Mouse (Mus musculus) CH12.LX (cell line): ENCODE results near the gene Nmur1. TPM values are rescaled to one million over a fixed set of nuclear protein-coding genes. Genes with fewer than 3 reads are reported as not detected.
"Not testable (repeated sequence)": the region's sequence is repeated elsewhere in the genome, so short reads cannot be mapped to it uniquely, and the experiment has no call there.

Source experiments
- DNase-seq: peaks from one replicate; pipeline ENCODE4 v3.0.0-alpha.2; 2013; ENCODE audit errors: extremely low read depth
- H3K27ac ChIP-seq: 2 replicates; pipeline ENCODE4 v1.5.1; 2012; ENCODE audit warnings: low read depth, mild to moderate bottlenecking, control low read depth, moderate library complexity; ENCODE audit not compliant: insufficient read depth
- H3K27me3 ChIP-seq: replicated peaks from 2 replicates; pipeline ENCODE3; 2012; ENCODE audit warnings: inconsistent platforms
- H3K36me3 ChIP-seq, 2 experiments: replicated peaks in 1 of 2; 2 replicates each; pipeline versions ENCODE3 to v1.6.1; 2012; ENCODE audit warnings: inconsistent platforms in 1 of 2, low read length in 1 of 2, mild to moderate bottlenecking in 1 of 2, mixed read lengths in 1 of 2, moderate library complexity in 1 of 2; ENCODE audit not compliant: control insufficient read depth in 1 of 2, insufficient read depth in 1 of 2
- H3K4me1 ChIP-seq, 2 experiments: 2 replicates each; pipeline ENCODE4 v1.6.1; 2012; ENCODE audit warnings: inconsistent platforms in 1 of 2, moderate library complexity in 1 of 2; ENCODE audit not compliant: insufficient read depth in 2 of 2, control insufficient read depth in 1 of 2
- H3K4me2 ChIP-seq: 2 replicates; pipeline ENCODE4 v1.6.1; 2012; ENCODE audit warnings: low read depth, mild to moderate bottlenecking, control low read depth; ENCODE audit not compliant: poor library complexity, insufficient read depth, severe bottlenecking
- H3K4me3 ChIP-seq, 3 experiments: fragments of 150-350 bp in 1 of 3; sonication (generic) in 1 of 3; replicated peaks in 1 of 3; 2 replicates each; pipeline versions ENCODE3 to v1.5.1; 2011 to 2012; ENCODE audit warnings: low read depth in 2 of 3, low read length in 2 of 3, mild to moderate bottlenecking in 2 of 3, moderate library complexity in 2 of 3, control low read depth in 1 of 3, improper control_type of control experiment in 1 of 3, inconsistent platforms in 1 of 3, mixed read lengths in 1 of 3; ENCODE audit not compliant: poor library complexity in 1 of 3
- H3K79me2 ChIP-seq: replicated peaks from 2 replicates; pipeline ENCODE4 v1.6.1; 2012; ENCODE audit warnings: mild to moderate bottlenecking, moderate library complexity; ENCODE audit not compliant: control insufficient read depth, poor library complexity, insufficient read depth, severe bottlenecking; ENCODE audit errors: extremely low read depth
- H3K9ac ChIP-seq: 2 replicates; pipeline ENCODE4 v1.6.1; 2012; ENCODE audit warnings: low read depth, mild to moderate bottlenecking, control low read depth, moderate library complexity; ENCODE audit not compliant: insufficient read depth
- H3K9me3 ChIP-seq: replicated peaks from 2 replicates; pipeline ENCODE3; 2012; ENCODE audit warnings: low read length, inconsistent platforms, mixed read lengths
- CHD1 ChIP-seq: IDR thresholded peaks from 2 replicates; pipeline ENCODE4 v1.6.1; 2012; ENCODE audit warnings: low read depth, low read length, improper control_type of control experiment, inconsistent platforms
- CHD2 ChIP-seq: IDR thresholded peaks from 2 replicates; pipeline ENCODE4 v1.6.1; 2011; ENCODE audit warnings: low read length, improper control_type of control experiment
- CTCF ChIP-seq, 2 experiments: IDR thresholded peaks in 1 of 2; conservative IDR thresholded peaks in 1 of 2; 2 replicates each; pipeline ENCODE4 v1.5.1; 2011 to 2012; ENCODE audit warnings: low read depth in 2 of 2, low read length in 2 of 2, improper control_type of control experiment in 1 of 2, inconsistent platforms in 1 of 2, mild to moderate bottlenecking in 1 of 2, moderate library complexity in 1 of 2
- ELF1 ChIP-seq: IDR thresholded peaks from 2 replicates; pipeline ENCODE4 v1.6.1; 2014; ENCODE audit warnings: low read depth, mild to moderate bottlenecking, inconsistent platforms, low read length, improper control_type of control experiment
- EP300 ChIP-seq: IDR thresholded peaks from 2 replicates; pipeline ENCODE4 v1.6.1; 2011; ENCODE audit warnings: low read length, improper control_type of control experiment
- ETS1 ChIP-seq: conservative IDR thresholded peaks from 2 replicates; pipeline ENCODE4 v1.6.1; 2012; ENCODE audit warnings: low read depth, mild to moderate bottlenecking, inconsistent platforms, low read length, improper control_type of control experiment, moderate library complexity
- HCFC1 ChIP-seq: IDR thresholded peaks from 2 replicates; pipeline ENCODE4 v1.6.1; 2012; ENCODE audit warnings: low read depth, mild to moderate bottlenecking, inconsistent platforms, low read length, improper control_type of control experiment
- IRF4 ChIP-seq: IDR thresholded peaks from 2 replicates; pipeline ENCODE4 v1.6.1; 2014; ENCODE audit warnings: low read depth, mild to moderate bottlenecking, inconsistent platforms, low read length, improper control_type of control experiment
- JUND ChIP-seq: conservative IDR thresholded peaks from 2 replicates; pipeline ENCODE4 v1.6.1; 2011; ENCODE audit warnings: low read depth, low read length, improper control_type of control experiment
- KAT2A ChIP-seq: IDR thresholded peaks from 2 replicates; pipeline ENCODE4 v1.6.1; 2012; ENCODE audit warnings: low read length, improper control_type of control experiment, inconsistent platforms; ENCODE audit not compliant: insufficient replicate concordance
- MAX ChIP-seq: IDR thresholded peaks from 2 replicates; pipeline ENCODE4 v1.6.1; 2011; ENCODE audit warnings: low read length, improper control_type of control experiment
- MAZ ChIP-seq: IDR thresholded peaks from 2 replicates; pipeline ENCODE4 v1.6.1; 2012; ENCODE audit warnings: low read depth, mild to moderate bottlenecking, inconsistent platforms, low read length, improper control_type of control experiment, moderate library complexity
- MEF2A ChIP-seq: IDR thresholded peaks from 2 replicates; pipeline ENCODE4 v1.6.1; 2014; ENCODE audit warnings: low read depth, mild to moderate bottlenecking, inconsistent platforms, low read length, improper control_type of control experiment, borderline replicate concordance
- MXI1 ChIP-seq: IDR thresholded peaks from 2 replicates; pipeline ENCODE4 v1.6.1; 2011; ENCODE audit warnings: mild to moderate bottlenecking, low read depth, low read length, improper control_type of control experiment
- MYC ChIP-seq: IDR thresholded peaks from 2 replicates; pipeline ENCODE4 v1.6.1; 2011; ENCODE audit warnings: low read depth, mild to moderate bottlenecking, improper control_type of control experiment, low read length
- NELFE ChIP-seq: IDR thresholded peaks from 2 replicates; pipeline ENCODE4 v1.6.1; 2011; ENCODE audit warnings: low read depth, low read length, improper control_type of control experiment
- POLR2A ChIP-seq: IDR thresholded peaks from 2 replicates; pipeline ENCODE4 v1.6.1; 2011; ENCODE audit warnings: low read depth, mild to moderate bottlenecking, improper control_type of control experiment, low read length
- POLR2AphosphoS2 ChIP-seq: IDR thresholded peaks from 2 replicates; pipeline ENCODE4 v1.6.1; 2011; ENCODE audit warnings: low read depth, low read length, improper control_type of control experiment
- RAD21 ChIP-seq: IDR thresholded peaks from 2 replicates; pipeline ENCODE4 v1.6.1; 2011; ENCODE audit warnings: low read depth, mild to moderate bottlenecking, low read length, improper control_type of control experiment, moderate library complexity
- RCOR1 ChIP-seq: conservative IDR thresholded peaks from 2 replicates; pipeline ENCODE4 v1.6.1; 2012; ENCODE audit warnings: low read depth, mild to moderate bottlenecking, inconsistent platforms, low read length, improper control_type of control experiment
- SIN3A ChIP-seq: IDR thresholded peaks from 2 replicates; pipeline ENCODE4 v1.6.1; 2012; ENCODE audit warnings: low read length, improper control_type of control experiment, inconsistent platforms
- SMC3 ChIP-seq: IDR thresholded peaks from 2 replicates; pipeline ENCODE4 v1.6.1; 2011; ENCODE audit warnings: low read depth, low read length, improper control_type of control experiment
- TBP ChIP-seq: conservative IDR thresholded peaks from 2 replicates; pipeline ENCODE4 v1.6.1; 2011; ENCODE audit warnings: low read depth, low read length, improper control_type of control experiment
- TCF12 ChIP-seq: IDR thresholded peaks from 2 replicates; pipeline ENCODE4 v1.6.1; 2014; ENCODE audit warnings: low read depth, mild to moderate bottlenecking, inconsistent platforms, low read length, improper control_type of control experiment
- UBTF ChIP-seq: IDR thresholded peaks from 2 replicates; pipeline ENCODE4 v1.6.1; 2012; ENCODE audit warnings: low read depth, mild to moderate bottlenecking, inconsistent platforms, low read length, improper control_type of control experiment, moderate library complexity
- USF1 ChIP-seq: IDR thresholded peaks from 2 replicates; pipeline ENCODE4 v1.6.1; 2014; ENCODE audit warnings: low read depth, mild to moderate bottlenecking, inconsistent platforms, low read length, improper control_type of control experiment
- USF2 ChIP-seq: conservative IDR thresholded peaks from 2 replicates; pipeline ENCODE4 v1.6.1; 2011; ENCODE audit warnings: low read depth, low read length, improper control_type of control experiment
- ZC3H11A ChIP-seq: IDR thresholded peaks from 2 replicates; pipeline ENCODE4 v1.6.1; 2012; ENCODE audit warnings: low read depth, mild to moderate bottlenecking, inconsistent platforms, low read length, improper control_type of control experiment
- ZKSCAN1 ChIP-seq: IDR thresholded peaks from 2 replicates; pipeline ENCODE4 v1.6.1; 2012; ENCODE audit warnings: low read depth, inconsistent platforms, low read length, improper control_type of control experiment, borderline replicate concordance
- ZMIZ1 ChIP-seq: IDR thresholded peaks from 2 replicates; pipeline ENCODE4 v1.6.1; 2012; ENCODE audit warnings: low read depth, mild to moderate bottlenecking, inconsistent platforms, low read length, improper control_type of control experiment
- ZNF384 ChIP-seq: IDR thresholded peaks from 2 replicates; pipeline ENCODE4 v1.6.1; 2012; ENCODE audit warnings: low read depth, low read length, improper control_type of control experiment, inconsistent platforms
- dilution Hi-C: fragments of 300-500 bp; cut with MboI; formaldehyde crosslinking; loops from 2 replicates; pipeline ENCODE4 v1.14.3; 2020; ENCODE audit warnings: low sequenced_read_pairs; ENCODE audit not compliant: extremely low pct_unique_long_range_greater_than_20kb, extremely low pct_ligation_motif_present
- in situ Hi-C: fragments of 300-500 bp; cut with MboI; formaldehyde crosslinking; loops from 3 replicates; pipeline ENCODE4 v1.14.3; 2019; ENCODE audit warnings: low sequenced_read_pairs, low pct_ligation_motif_present, low pct_unique_long_range_greater_than_20kb, mixed read lengths
- polyA plus RNA-seq: library from polyadenylated mRNA; unstranded; fragments of >175 nt; gene quantifications from 2 replicates; pipeline ENCODE4 v1.2.1, GENCODE M21; 2012; ENCODE audit warnings: low read depth; ENCODE audit not compliant: insufficient read length
- total RNA-seq, 2 experiments: library from RNA; depleted of rRNA; stranded (reverse); fragments of 300-350 nt in 1 of 2; fragments of >200 nt in 1 of 2; gene quantifications; 2 replicates each; pipeline ENCODE4 v1.2.3; 2012 to 2014

Nmur1 gene
- total and polyA plus RNA-seq, 3 experiments = 0.16 TPM; not detected in 2

GRCm38 (mm10) chr1:86471504-86471961 lies 45.5 kb upstream of the Nmur1 start:
- TF ChIP-seq MEF2A (0 out of 2 replicates have a peak, but pooled peaks have one; percentile 14), CTCF (conservative IDR thresholded peaks at IDR 0.05 in 1 of 2, IDR thresholded peaks at IDR 0.05 in 1 of 2; ENCODE audit: low read depth in 2 of 2, low read length in 2 of 2) (peak; percentile 52 to 74), USF2 (peak; percentile 33; the same call in 1 of the 2 replicates), MYC (peak; percentile 97), USF1 (peak; percentile 63), ZNF384 (peak; percentile 85), RAD21 (peak; percentile 69), MXI1 (peak; percentile 57), SMC3 (peak; percentile 69), MAX (peak; percentile 94)
- TF ChIP-seq, all 38 proteins: peak for 10; not testable (repeated sequence) for 28
- in situ Hi-C loops, H3K4me2 ChIP-seq, H3K9me3 ChIP-seq, H3K27ac ChIP-seq, H3K27me3 ChIP-seq, dilution Hi-C loops, H3K9ac ChIP-seq, H3K79me2 ChIP-seq, H3K36me3 ChIP-seq: not testable (repeated sequence)
- peak; percentile 72 for DNase-seq
- peak overlapping the region in 2 of 3 experiments; percentile 2 to 42 for H3K4me3 ChIP-seq
- peaks cover 3 to 33% of the 10 kb centered on the region in 2 experiments; a peak in 2 of 4 replicates for H3K4me1 ChIP-seq

GRCm38 (mm10) chr1:86470519-86471181 lies 44.6 kb upstream of the Nmur1 start:
- H3K4me3 ChIP-seq = peak overlapping the region in 2 of 3 experiments; percentile 40 to 42
- TF ChIP-seq SIN3A (no peak), CTCF (conservative IDR thresholded peaks at IDR 0.05 in 1 of 2, IDR thresholded peaks at IDR 0.05 in 1 of 2; ENCODE audit: low read depth in 2 of 2, low read length in 2 of 2) (no peak), POLR2A (no peak), EP300 (peak; percentile 68; the same call in 1 of the 2 replicates), MAZ (no peak), RCOR1 (no peak), NELFE (no peak), CHD2 (no peak), TBP (no peak), ZMIZ1 (no peak), MEF2A (peak; percentile 96), MXI1 (no peak; the same call in 1 of the 2 replicates), ZC3H11A (no peak), ZKSCAN1 (no peak), MAX (0 out of 2 replicates have a peak, but pooled peaks have one; percentile 35), IRF4 (peak; percentile 73; the same call in 1 of the 2 replicates), JUND (peak; percentile 80), TCF12 (peak; percentile 70; the same call in 1 of the 2 replicates), UBTF (no peak), ETS1 (peak; percentile 79), USF1 (no peak), HCFC1 (no peak), ELF1 (no peak), CHD1 (no peak), POLR2AphosphoS2 (no peak), KAT2A (no peak)

More at GRCm38 (mm10) chr1:86470519-86471181, 44.6 kb upstream of the Nmur1 start:
- H3K36me3 ChIP-seq = no peaks in the 10 kb centered on the region
- H3K27ac ChIP-seq = peak overlapping the region; percentile 78
- H3K4me2 ChIP-seq = peak overlapping the region; percentile 45
- in situ Hi-C loops (no loop called here), dilution Hi-C loops (no loop called here)
- H3K27me3 ChIP-seq = no peaks in the 10 kb centered on the region
- DNase-seq = peak; percentile 93
- peak overlapping the region; percentile 71 for H3K9ac ChIP-seq
- H3K9me3 ChIP-seq = peaks cover 7% of the 10 kb centered on the region
- H3K79me2 ChIP-seq = no peaks in the 10 kb centered on the region
- H3K4me1 ChIP-seq = peaks cover 3 to 33% of the 10 kb centered on the region in 2 experiments; a peak in 2 of 4 replicates
